Mouse (Mus musculus): ENCODE data around the gene Il11ra1. TPM values are rescaled to one million over a fixed set of nuclear protein-coding genes. Genes with fewer than 3 reads are reported as not detected.
"Not testable (repeated sequence)": the region's sequence is repeated elsewhere in the genome, so short reads cannot be mapped to it uniquely, and the experiment has no call there.

The Il11ra1 gene
- polyA plus RNA-seq, 1 experiment from 2014 or later, result 111 TPM

- peak overlapping the region; percentile 74 for H3K4me2 ChIP-seq (ENCODE audit: low read depth, low read length)
- no peak for ATAC-seq (ENCODE audit: low read depth)
- no peaks in the 10 kb centered on the region for H3K36me3 ChIP-seq (ENCODE audit: control insufficient read depth, insufficient read depth, low read length)
- peak overlapping the region; percentile 68 for H3K9ac ChIP-seq (ENCODE audit: low read length)
- H3K9me3 ChIP-seq (ENCODE audit: control insufficient read depth, low read length), result no peaks in the 10 kb centered on the region
- peak overlapping the region; percentile 62 for H3K4me3 ChIP-seq (ENCODE audit: low read length)
- no peaks in the 10 kb centered on the region for H3K27me3 ChIP-seq (ENCODE audit: control insufficient read depth, insufficient read depth, low read depth, low read length)
- peaks cover 28% of the 10 kb centered on the region for H3K4me1 ChIP-seq (replicated peaks; ENCODE audit: control insufficient read depth, insufficient read depth, low read length)
- peak overlapping the region; percentile 94 for H3K27ac ChIP-seq (ENCODE audit: low read length)
These were observed 61.9 kb downstream of the Il11ra1 start for GRCm38 (mm10) chr4:41761680-41762079.

- Histone ChIP-seq H3K27me3 (ENCODE audit: control insufficient read depth, insufficient read depth, low read depth, low read length) (no peaks in the 10 kb centered on the region), H3K4me3 (ENCODE audit: low read length) (peak overlapping the region; percentile 21), H3K4me1 (replicated peaks; ENCODE audit: control insufficient read depth, insufficient read depth, low read length) (peaks cover 28% of the 10 kb centered on the region), H3K9me3 (ENCODE audit: control insufficient read depth, low read length) (no peaks in the 10 kb centered on the region), H3K27ac (ENCODE audit: low read length) (peak overlapping the region; percentile 94), H3K4me2 (ENCODE audit: low read depth, low read length) (peak overlapping the region; percentile 74), H3K9ac (ENCODE audit: low read length) (peak overlapping the region; percentile 1; the same call in 1 of the 2 replicates), H3K36me3 (ENCODE audit: control insufficient read depth, insufficient read depth, low read length) (no peaks in the 10 kb centered on the region)
- ATAC-seq (ENCODE audit: low read depth), result peak; percentile 39
- WGBS, result 33% methylated on average over 8 of the region's 8 CpGs
These were observed 62.4 kb downstream of the Il11ra1 start for GRCm38 (mm10) chr4:41762099-41762687.

GRCm38 (mm10) chr4:41762688-41763114, 62.9 kb downstream of the Il11ra1 start:
- H3K4me3 ChIP-seq (ENCODE audit: low read length), result peak overlapping the region; percentile 21

GRCm38 (mm10) chr4:41763176-41763575, 63.4 kb downstream of the Il11ra1 start:
- H3K27me3 ChIP-seq (ENCODE audit: control insufficient read depth, insufficient read depth, low read depth, low read length); H3K4me3 ChIP-seq (ENCODE audit: low read length); H3K27ac ChIP-seq (ENCODE audit: low read length); H3K4me2 ChIP-seq (ENCODE audit: low read depth, low read length); H3K9ac ChIP-seq (ENCODE audit: low read length); H3K36me3 ChIP-seq (ENCODE audit: control insufficient read depth, insufficient read depth, low read length); ATAC-seq (ENCODE audit: low read depth); H3K9me3 ChIP-seq (ENCODE audit: control insufficient read depth, low read length): not testable (repeated sequence)
- peaks cover 28% of the 10 kb centered on the region for H3K4me1 ChIP-seq (replicated peaks; ENCODE audit: control insufficient read depth, insufficient read depth, low read length)
- WGBS, result 64% methylated on average over 3 of the region's 6 CpGs

More at GRCm38 (mm10) chr4:41762688-41763114, 62.9 kb downstream of the Il11ra1 start:
- peak; percentile 18 for ATAC-seq (ENCODE audit: low read depth)
- 36% methylated on average over 8 of the region's 8 CpGs for WGBS
- not testable (repeated sequence) for H3K9ac ChIP-seq (ENCODE audit: low read length); H3K9me3 ChIP-seq (ENCODE audit: control insufficient read depth, low read length); H3K36me3 ChIP-seq (ENCODE audit: control insufficient read depth, insufficient read depth, low read length); H3K27me3 ChIP-seq (ENCODE audit: control insufficient read depth, insufficient read depth, low read depth, low read length)
- Histone ChIP-seq H3K4me2 (ENCODE audit: low read depth, low read length) (peak overlapping the region; percentile 74), H3K4me1 (replicated peaks; ENCODE audit: control insufficient read depth, insufficient read depth, low read length) (peaks cover 28% of the 10 kb centered on the region), H3K27ac (ENCODE audit: low read length) (peak overlapping the region; percentile 94)

GRCm38 (mm10) chr4:41767301-41767700, 67.5 kb downstream of the Il11ra1 start:
- WGBS, result 81% methylated on average over 10 of the region's 10 CpGs
- not testable (repeated sequence) for ATAC-seq (ENCODE audit: low read depth); H3K4me3 ChIP-seq (ENCODE audit: low read length)

GRCm38 (mm10) chr4:41772946-41773345, 73.2 kb downstream of the Il11ra1 start:
- H3K27me3 ChIP-seq (ENCODE audit: control insufficient read depth, insufficient read depth, low read depth, low read length); H3K36me3 ChIP-seq (ENCODE audit: control insufficient read depth, insufficient read depth, low read length); H3K9me3 ChIP-seq (ENCODE audit: control insufficient read depth, low read length); ATAC-seq (ENCODE audit: low read depth); H3K27ac ChIP-seq (ENCODE audit: low read length); H3K4me1 ChIP-seq (replicated peaks; ENCODE audit: control insufficient read depth, insufficient read depth, low read length): not testable (repeated sequence)
- 7% methylated on average over 7 of the region's 16 CpGs for WGBS
- Histone ChIP-seq H3K9ac (ENCODE audit: low read length) (peak overlapping the region; percentile 11; the same call in 1 of the 2 replicates), H3K4me3 (ENCODE audit: low read length) (peak overlapping the region; percentile 27), H3K4me2 (ENCODE audit: low read depth, low read length) (peak overlapping the region; percentile 45)

More at GRCm38 (mm10) chr4:41767301-41767700, 67.5 kb downstream of the Il11ra1 start:
- not testable (repeated sequence) for H3K9ac ChIP-seq (ENCODE audit: low read length); H3K9me3 ChIP-seq (ENCODE audit: control insufficient read depth, low read length); H3K4me2 ChIP-seq (ENCODE audit: low read depth, low read length); H3K27me3 ChIP-seq (ENCODE audit: control insufficient read depth, insufficient read depth, low read depth, low read length); H3K27ac ChIP-seq (ENCODE audit: low read length); H3K4me1 ChIP-seq (replicated peaks; ENCODE audit: control insufficient read depth, insufficient read depth, low read length); H3K36me3 ChIP-seq (ENCODE audit: control insufficient read depth, insufficient read depth, low read length)

- not testable (repeated sequence) for H3K27ac ChIP-seq (ENCODE audit: low read length); H3K9ac ChIP-seq (ENCODE audit: low read length); H3K4me1 ChIP-seq (replicated peaks; ENCODE audit: control insufficient read depth, insufficient read depth, low read length); ATAC-seq (ENCODE audit: low read depth); H3K9me3 ChIP-seq (ENCODE audit: control insufficient read depth, low read length); H3K27me3 ChIP-seq (ENCODE audit: control insufficient read depth, insufficient read depth, low read depth, low read length); H3K36me3 ChIP-seq (ENCODE audit: control insufficient read depth, insufficient read depth, low read length)
- under 1% methylated on average over 16 of the region's 25 CpGs for WGBS
- H3K4me2 ChIP-seq (ENCODE audit: low read depth, low read length), result peak overlapping the region; percentile 51
- peak overlapping the region; percentile 46 for H3K4me3 ChIP-seq (ENCODE audit: low read length)
These were observed 73.7 kb downstream of the Il11ra1 start for GRCm38 (mm10) chr4:41773502-41773901.

GRCm38 (mm10) chr4:41774002-41774401, 74.2 kb downstream of the Il11ra1 start, which contains the start of gene Ccl27a:
TSS of gene Ccl27a (minus strand) at chr4:41774247.
- not testable (repeated sequence) for H3K27me3 ChIP-seq (ENCODE audit: control insufficient read depth, insufficient read depth, low read depth, low read length); H3K9me3 ChIP-seq (ENCODE audit: control insufficient read depth, low read length); H3K36me3 ChIP-seq (ENCODE audit: control insufficient read depth, insufficient read depth, low read length); H3K4me1 ChIP-seq (replicated peaks; ENCODE audit: control insufficient read depth, insufficient read depth, low read length); H3K27ac ChIP-seq (ENCODE audit: low read length); ATAC-seq (ENCODE audit: low read depth); H3K9ac ChIP-seq (ENCODE audit: low read length)
- Histone ChIP-seq H3K4me2 (ENCODE audit: low read depth, low read length) (peak within 1 kb of the TSS; percentile 51), H3K4me3 (ENCODE audit: low read length) (peak within 1 kb of the TSS; percentile 46)
- 3% methylated on average over 12 of the region's 14 CpGs for WGBS

- Histone ChIP-seq H3K4me3 (ENCODE audit: low read length) (peak overlapping the region; percentile 46), H3K4me2 (ENCODE audit: low read depth, low read length) (peak overlapping the region; percentile 46)
- not testable (repeated sequence) for H3K27me3 ChIP-seq (ENCODE audit: control insufficient read depth, insufficient read depth, low read depth, low read length); H3K4me1 ChIP-seq (replicated peaks; ENCODE audit: control insufficient read depth, insufficient read depth, low read length); ATAC-seq (ENCODE audit: low read depth); H3K36me3 ChIP-seq (ENCODE audit: control insufficient read depth, insufficient read depth, low read length); H3K9me3 ChIP-seq (ENCODE audit: control insufficient read depth, low read length); H3K27ac ChIP-seq (ENCODE audit: low read length); H3K9ac ChIP-seq (ENCODE audit: low read length)
- WGBS, result 63% methylated on average over 3 of the region's 3 CpGs
These were observed 74.7 kb downstream of the Il11ra1 start for GRCm38 (mm10) chr4:41774506-41774905.

Measured in lung, embryonic 16.5 days (tissue).